Mouse (Mus musculus): ENCODE data around the gene Itga3.

Itga3 gene

GRCm38 (mm10) chr11:95096608-95097373, 20.2 kb upstream of the Itga3 start:
- in situ Hi-C loops (cut with MboI, MseI): no loop called here

- in situ Hi-C loops (cut with MboI, MseI): no loop called here
Measured at GRCm38 (mm10) chr11:95095596-95095995, 19.0 kb upstream of the Itga3 start.

GRCm38 (mm10) chr11:95093077-95093476, 16.5 kb upstream of the Itga3 start:
- in situ Hi-C loops (cut with MboI, MseI): no loop called here

GRCm38 (mm10) chr11:95088857-95089779, 12.5 kb upstream of the Itga3 start:
- in situ Hi-C loops (cut with MboI, MseI): loop anchor here in 1 of 2 experiments (10.0 kb wide), 1 partner anchor 1706 kb away; no protein-coding TSS in a partner anchor

DNA sequence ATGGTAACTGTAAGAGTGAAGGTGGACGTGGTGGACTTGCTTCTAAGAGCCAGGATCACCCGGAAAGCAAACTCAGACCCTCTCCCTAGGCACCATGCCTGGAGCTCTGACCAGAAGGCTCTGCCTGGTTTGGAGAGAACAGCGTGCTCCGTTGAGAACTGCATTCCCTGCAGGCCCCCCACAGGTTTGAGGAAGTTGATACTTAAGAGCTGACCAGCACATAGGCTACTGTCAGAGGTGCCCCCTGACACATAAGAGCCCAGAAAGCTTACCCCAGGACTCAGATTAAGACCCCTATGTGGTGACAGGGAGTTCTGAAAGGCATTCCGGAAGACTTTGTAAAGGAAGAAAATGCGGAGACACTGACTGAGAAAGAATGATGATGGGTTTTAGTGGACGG, 11.7 kb upstream of the Itga3 start:
- in situ Hi-C loops (cut with MboI, MseI): loop anchor here in 1 of 2 experiments (10.0 kb wide), 1 partner anchor 1707 kb away; no protein-coding TSS in a partner anchor

GRCm38 (mm10) chr11:95087301-95088228, 11.0 kb upstream of the Itga3 start:
- in situ Hi-C loops (cut with MboI, MseI): loop anchor here in 1 of 2 experiments (10.0 kb wide), 1 partner anchor 1707 kb away; no protein-coding TSS in a partner anchor

DNA sequence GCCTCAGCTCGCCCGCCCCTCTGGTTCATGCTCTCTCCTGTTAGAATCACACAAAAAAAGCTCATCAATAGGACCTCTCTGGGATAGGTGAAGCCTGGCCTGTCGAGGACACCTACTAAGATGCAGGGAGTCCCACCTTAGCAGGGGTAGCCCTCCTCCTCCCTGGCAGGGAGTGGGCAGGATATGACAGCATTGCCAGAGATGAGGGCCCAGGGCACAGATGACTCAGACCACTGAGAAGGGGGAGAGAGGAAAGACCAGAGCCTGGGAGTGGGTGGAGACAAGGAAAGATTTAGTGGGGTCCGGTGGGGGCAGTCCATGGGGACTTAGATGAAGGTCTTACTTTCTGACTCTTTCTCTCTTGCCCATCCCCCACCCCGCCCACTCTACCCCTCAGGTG, 9.6 kb upstream of the Itga3 start:
- in situ Hi-C loops (cut with MboI, MseI): loop anchor here in 1 of 2 experiments (10.0 kb wide), 1 partner anchor 1709 kb away; no protein-coding TSS in a partner anchor

DNA sequence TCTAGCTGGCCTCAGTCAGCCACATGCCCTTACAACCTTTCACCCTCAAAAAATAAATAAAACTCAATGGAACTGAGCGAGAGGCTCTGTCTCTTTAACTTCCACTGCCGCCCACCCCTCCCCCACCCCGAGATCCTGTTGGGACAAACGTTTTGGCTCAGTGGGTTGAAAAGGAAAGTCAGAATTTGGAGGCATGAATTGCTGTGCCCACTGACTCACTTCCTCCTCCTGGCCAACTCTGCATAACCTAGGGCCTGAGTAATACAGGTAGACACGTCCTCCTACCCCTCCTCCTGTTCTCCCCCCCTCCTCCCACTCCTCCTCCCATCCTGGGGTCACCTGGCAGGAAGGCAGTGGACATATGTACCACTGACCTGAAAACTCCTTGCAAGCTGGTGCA, 9.1 kb upstream of the Itga3 start:
- in situ Hi-C loops (cut with MboI, MseI): loop anchor here in 1 of 2 experiments (10.0 kb wide), 1 partner anchor 1709 kb away; no protein-coding TSS in a partner anchor

DNA sequence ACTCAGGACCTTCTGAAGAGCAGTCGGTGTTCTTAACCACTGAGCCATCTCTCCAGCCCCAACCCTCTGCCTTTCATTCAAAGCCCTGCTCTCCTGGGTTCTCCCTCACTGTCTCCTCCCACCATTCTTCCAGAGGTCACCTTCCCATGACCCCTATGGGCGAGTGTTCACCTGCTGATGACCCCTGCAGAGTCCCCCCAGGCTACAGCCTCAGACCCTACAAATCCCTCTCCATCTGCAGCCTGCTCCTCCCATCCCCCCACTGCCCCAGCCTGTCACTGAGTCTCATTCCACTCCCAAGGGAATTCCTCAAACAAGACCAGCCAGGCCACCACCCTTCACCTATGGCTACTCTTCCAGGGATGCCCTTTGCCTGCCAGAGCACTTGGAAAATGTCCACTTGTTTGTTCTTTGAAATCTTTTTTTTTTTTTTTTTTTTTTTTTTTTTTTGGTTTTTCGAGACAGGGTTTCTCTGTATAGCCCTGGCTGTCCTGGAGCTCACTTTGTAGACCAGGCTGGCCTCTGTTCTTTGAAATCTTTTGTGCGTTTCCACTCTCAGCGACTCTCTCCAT, 8.3 kb upstream of the Itga3 start:
- in situ Hi-C loops (cut with MboI, MseI): loop anchor here in 1 of 2 experiments (10.0 kb wide), 1 partner anchor 1710 kb away; no protein-coding TSS in a partner anchor

DNA sequence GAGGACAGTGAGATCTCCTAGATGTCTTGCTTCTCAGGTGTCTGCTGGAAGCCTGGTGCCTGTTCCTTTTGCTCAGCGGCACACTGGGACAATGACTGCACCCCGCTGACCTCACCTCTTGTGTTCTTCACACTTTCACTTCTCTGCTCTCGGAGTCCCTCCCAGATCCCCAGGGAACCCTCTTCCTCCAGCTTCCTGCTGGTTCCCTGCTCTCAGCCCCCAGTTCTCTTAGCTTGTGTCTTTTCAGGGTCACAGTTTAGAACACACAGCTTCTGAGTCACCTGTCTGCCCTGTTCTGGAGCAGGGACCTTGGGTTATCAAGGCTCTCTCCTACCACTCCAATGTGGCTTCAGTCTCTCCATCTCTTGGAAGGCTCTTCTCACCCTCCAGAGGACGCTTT, 7.6 kb upstream of the Itga3 start:
- in situ Hi-C loops (cut with MboI, MseI): loop anchor here in 1 of 2 experiments (10.0 kb wide), 1 partner anchor 1711 kb away; no protein-coding TSS in a partner anchor

DNA sequence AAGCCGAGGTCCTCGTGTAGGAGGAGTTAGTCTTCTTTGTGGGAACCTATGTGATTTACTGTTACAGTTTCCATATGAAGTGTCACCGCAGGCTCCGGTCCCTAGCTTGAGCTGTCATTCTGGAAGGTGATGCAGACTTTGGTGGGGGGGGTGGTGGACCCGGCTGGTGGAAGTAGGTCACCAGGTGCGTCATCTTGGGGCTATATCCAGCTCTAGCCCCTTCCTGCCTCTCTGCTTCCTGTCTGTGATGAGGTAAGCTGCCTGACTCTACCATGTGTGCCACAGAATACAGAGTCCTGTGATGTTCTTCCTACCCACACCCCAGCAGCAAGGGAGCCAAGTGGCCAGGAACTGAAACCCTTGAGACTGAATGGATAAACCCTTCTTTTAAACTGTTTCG, 6.3 kb upstream of the Itga3 start:
- in situ Hi-C loops (cut with MboI, MseI): loop anchor here in 1 of 2 experiments (10.0 kb wide), 1 partner anchor 1712 kb away; no protein-coding TSS in a partner anchor

GRCm38 (mm10) chr11:95080783-95081182, 4.2 kb upstream of the Itga3 start:
- in situ Hi-C loops (cut with MboI, MseI): loop anchor here in 1 of 2 experiments (10.0 kb wide), 1 partner anchor 1714 kb away; no protein-coding TSS in a partner anchor

DNA sequence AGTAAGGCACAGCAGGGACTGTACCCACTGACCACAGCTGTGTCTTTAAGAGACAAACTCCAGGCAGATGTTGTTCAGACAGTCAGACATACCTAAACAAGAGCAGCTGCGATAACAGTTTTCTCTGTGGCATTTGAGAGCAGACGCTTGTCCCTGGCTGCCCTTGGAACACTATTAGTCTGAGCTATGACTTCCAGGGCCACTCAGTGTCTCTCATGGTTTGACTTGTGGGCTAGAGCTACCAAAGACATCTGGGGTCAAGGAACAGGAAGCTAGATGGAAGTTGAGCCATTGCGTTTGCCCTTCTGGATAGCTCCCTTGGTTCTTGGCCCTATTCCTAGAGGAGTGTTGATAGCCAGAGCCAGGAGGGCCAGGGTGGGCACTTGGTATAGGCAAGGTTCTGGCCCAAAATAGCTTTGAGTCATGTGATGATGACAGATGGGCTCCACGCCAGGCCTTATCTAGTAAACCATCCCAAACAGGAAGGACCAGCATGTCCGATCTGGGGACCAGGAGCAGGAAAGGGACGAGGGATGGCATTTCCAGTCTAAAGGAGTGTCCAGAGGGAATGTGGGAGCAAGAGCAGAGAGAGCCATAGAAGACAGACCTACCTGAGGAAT, 2.8 kb upstream of the Itga3 start:
- in situ Hi-C loops (cut with MboI, MseI): no loop called here

GRCm38 (mm10) chr11:95077956-95078355, 1.4 kb upstream of the Itga3 start:
- in situ Hi-C loops (cut with MboI, MseI): no loop called here

GRCm38 (mm10) chr11:95076041-95076535, 513 bp downstream of the Itga3 start:
- in situ Hi-C loops (cut with MboI, MseI): no loop called here

DNA sequence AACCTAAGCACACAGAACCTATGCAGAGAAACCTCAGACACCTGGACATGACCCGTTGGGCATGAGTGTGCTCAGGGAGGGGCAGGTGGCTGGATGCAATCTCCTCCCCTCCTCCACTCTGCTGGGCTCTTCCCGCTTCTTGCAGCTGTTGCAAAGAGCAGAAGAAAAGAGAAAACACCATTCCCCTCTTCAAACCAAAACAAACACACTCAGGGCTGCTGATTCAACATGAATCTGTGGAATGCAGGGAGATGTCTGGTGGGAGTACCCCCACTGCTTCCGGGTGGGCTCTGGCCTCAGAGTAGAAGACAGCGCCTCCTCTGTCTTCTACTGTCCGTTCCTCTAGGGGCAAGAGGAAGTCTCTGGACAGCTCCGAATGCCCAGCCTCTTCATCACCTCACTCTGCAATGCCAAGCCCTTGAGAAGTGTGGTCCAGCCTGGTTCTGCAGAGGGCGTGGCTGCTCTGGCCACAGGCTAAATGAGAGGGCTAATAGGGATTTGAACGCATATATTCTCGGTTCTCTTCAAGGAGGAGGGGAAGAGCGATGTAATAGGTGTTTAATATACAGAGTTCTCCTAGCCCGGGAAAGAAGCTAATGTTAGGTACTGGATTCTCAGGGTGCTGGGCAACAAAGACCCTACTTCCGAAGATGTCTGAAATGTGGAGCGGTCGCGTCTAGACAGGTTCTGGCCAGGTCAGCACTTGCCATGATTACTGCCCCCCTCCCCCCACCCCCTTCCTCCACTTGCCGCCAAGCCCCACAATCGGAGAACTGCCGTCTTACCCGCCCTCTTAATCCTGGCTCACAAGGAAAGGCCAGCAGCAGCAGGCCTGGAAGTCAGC, 1.2 kb downstream of the Itga3 start:
- in situ Hi-C loops (cut with MboI, MseI): no loop called here

GRCm38 (mm10) chr11:95074694-95075093, 1.9 kb downstream of the Itga3 start:
- in situ Hi-C loops (cut with MboI, MseI): loop anchor here (5.0 kb wide), 1 partner anchor 33 kb away; no protein-coding TSS in a partner anchor

GRCm38 (mm10) chr11:95073835-95074234, 2.8 kb downstream of the Itga3 start:
- in situ Hi-C loops (cut with MboI, MseI): loop anchor here (5.0 kb wide), 1 partner anchor 33 kb away; no protein-coding TSS in a partner anchor
